Mouse (Mus musculus): ENCODE measurements at regions not wholly inside any gene's neighbourhood (a gene's known extent, or its start where the extent isn't known, plus 50 kb on each side); places are given as distances from the start of the nearest gene placed in this dataset.
"Not testable (repeated sequence)": the region's sequence is repeated elsewhere in the genome, so short reads cannot be mapped to it uniquely, and the experiment has no call there.

- DNase-seq (ENCODE audit: low spot score in 2 of 2) = no peak
Measured at GRCm38 (mm10) chr7:73688451-73688850, 51.7 kb upstream of the Fam174b start.

- not testable (repeated sequence) for DNase-seq (ENCODE audit: low spot score in 2 of 2)
Measured at GRCm38 (mm10) chr7:73686245-73686644, 53.9 kb upstream of the Fam174b start.

GRCm38 (mm10) chr7:73682756-73683155 is 57.3 kb upstream of the Fam174b start:
- no peak for DNase-seq (ENCODE audit: low spot score in 2 of 2)

- DNase-seq (ENCODE audit: low spot score in 2 of 2) = no peak
Measured at GRCm38 (mm10) chr7:73670598-73670997, 69.5 kb upstream of the Fam174b start.

GRCm38 (mm10) chr7:73668791-73669190 is 71.3 kb upstream of the Fam174b start:
- no peak for DNase-seq (ENCODE audit: low spot score in 2 of 2)

- peak in 1 of 2 experiments; percentile 20 for DNase-seq (ENCODE audit: low spot score in 2 of 2)
Measured at GRCm38 (mm10) chr7:73666921-73667675, 73.0 kb upstream of the Fam174b start.

- DNase-seq (ENCODE audit: low spot score in 2 of 2) = no peak
Measured at GRCm38 (mm10) chr7:73664962-73665361, 75.1 kb upstream of the Fam174b start.

GRCm38 (mm10) chr7:73662536-73662935 is 77.6 kb upstream of the Fam174b start:
- no peak for DNase-seq (ENCODE audit: low spot score in 2 of 2)

- DNase-seq (ENCODE audit: low spot score in 2 of 2) = no peak
Measured at GRCm38 (mm10) chr7:73661901-73662300, 78.2 kb upstream of the Fam174b start.

- no peak for DNase-seq (ENCODE audit: low spot score in 2 of 2)
Measured at GRCm38 (mm10) chr7:73659551-73659950, 80.6 kb upstream of the Fam174b start.

GRCm38 (mm10) chr7:73657283-73657682 is 82.8 kb upstream of the Fam174b start:
- DNase-seq (ENCODE audit: low spot score in 2 of 2) = no peak

- DNase-seq (ENCODE audit: low spot score in 2 of 2) = not testable (repeated sequence)
Measured at GRCm38 (mm10) chr7:73656424-73656795, 83.7 kb upstream of the Fam174b start.

GRCm38 (mm10) chr7:73655787-73656423 is 84.2 kb upstream of the Fam174b start:
- DNase-seq (ENCODE audit: low spot score in 2 of 2) = peak; percentile 43 to 44

- no peak for DNase-seq (ENCODE audit: low spot score in 2 of 2)
Measured at GRCm38 (mm10) chr7:73654193-73654871, 85.8 kb upstream of the Fam174b start.

GRCm38 (mm10) chr7:73650909-73651308 is 89.2 kb upstream of the Fam174b start:
- no peak for DNase-seq (ENCODE audit: low spot score in 2 of 2)

- DNase-seq (ENCODE audit: low spot score in 2 of 2) = peak; percentile 77 to 83
Measured at GRCm38 (mm10) chr7:73648010-73648409, 92.1 kb upstream of the Fam174b start.

- DNase-seq (ENCODE audit: low spot score in 2 of 2) = no peak
Measured at GRCm38 (mm10) chr7:73647140-73647539, 93.0 kb upstream of the Fam174b start.

- no peak for DNase-seq (ENCODE audit: low spot score in 2 of 2)
Measured at GRCm38 (mm10) chr7:73646711-73647110, 93.4 kb upstream of the Fam174b start.

- DNase-seq (ENCODE audit: low spot score in 2 of 2) = no peak
Measured at GRCm38 (mm10) chr7:73644362-73644904, 95.7 kb upstream of the Fam174b start.

GRCm38 (mm10) chr7:73643993-73644335 is 96.1 kb upstream of the Fam174b start:
- DNase-seq (ENCODE audit: low spot score in 2 of 2) = no peak

- DNase-seq (ENCODE audit: low spot score in 2 of 2) = no peak
Measured at GRCm38 (mm10) chr7:73643306-73643992, 96.7 kb upstream of the Fam174b start.

GRCm38 (mm10) chr7:73640194-73640593 is 98.6 kb upstream of the Chd2 start:
- no peak for DNase-seq (ENCODE audit: low spot score in 2 of 2)
